Mouse (Mus musculus): Measurements from ENCODE around the gene Ptprd.

- TF ChIP-seq GATA1 (IDR thresholded peaks at IDR 0.05; ENCODE audit: borderline replicate concordance, low read length) = no peak
- no peak for TF ChIP-seq FLI1 (IDR thresholded peaks at IDR 0.05; ENCODE audit: low read length)
Measured at GRCm38 (mm10) chr4:76405862-76406454, 1805.8 kb downstream of the Ptprd start.
